Mouse (Mus musculus) adipose tissue, adult 10 weeks (tissue): ENCODE measurements around the gene Tmem100. TPM values are rescaled to one million over a fixed set of nuclear protein-coding genes. Genes with fewer than 3 reads are reported as not detected.

ENCODE experiments used
- polyA plus RNA-seq: library from polyadenylated mRNA; stranded (reverse); fragments of 350-450 nt; fragmentation: Illumina TruSeq; extraction: RNeasy Lipid Tissue Mini Kit (QIAGEN cat#74804); gene quantifications from one replicate; pipeline ENCODE4 v1.2.3, GENCODE M21; 2014; ENCODE audit warnings: low read depth, low replicate concordance

The Tmem100 gene
- 16.8 TPM for polyA plus RNA-seq

DNA sequence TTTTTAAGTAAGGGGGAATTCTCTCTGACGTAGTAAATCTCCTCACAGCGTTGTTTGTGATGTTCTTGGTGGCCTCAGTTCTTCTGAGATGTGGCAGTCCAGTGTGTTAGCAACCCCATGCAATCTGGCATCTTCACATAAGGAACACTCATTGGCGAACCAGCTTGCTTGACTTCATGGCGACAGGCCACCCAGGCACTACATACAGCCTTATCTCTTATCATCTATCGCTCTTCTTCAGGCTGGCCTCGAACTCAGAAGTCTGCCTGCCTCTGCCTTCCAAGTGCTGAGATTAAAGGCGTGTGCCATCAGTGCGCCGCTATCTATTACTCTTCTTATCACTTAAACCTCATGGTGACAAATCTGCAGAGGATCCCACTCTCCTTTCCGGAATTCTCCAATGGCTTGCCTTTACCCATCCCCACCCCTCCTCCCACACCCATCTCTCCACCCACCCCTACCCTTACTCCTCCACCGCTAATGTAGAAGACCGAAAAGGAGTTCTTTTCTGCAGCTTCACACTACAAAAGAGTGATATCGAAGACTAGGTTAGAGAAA, at the start of gene Tmem100:
TSS of gene Tmem100 (plus strand) at position 508 of the 558 bp plus-strand sequence.

GRCm38 (mm10) chr11:90002231-90002986, 27.7 kb upstream of the Tmem100 start, which contains the start of gene Pctp:
Pctp (minus strand) TSS chr11:90002894.

Other genes starting within 250 kb of the Tmem100 start
- 46.3 TPM for gene Pctp, start 27.5 kb upstream of the Tmem100 start, polyA plus RNA-seq
- gene Gm45716, start 157.3 kb downstream of the Tmem100 start, polyA plus RNA-seq: 15.5 TPM
- gene Mmd, start 219.1 kb downstream of the Tmem100 start, polyA plus RNA-seq: 224 TPM